Mouse (Mus musculus): ENCODE measurements around the gene Man1a2. TPM values are rescaled to one million over a fixed set of nuclear protein-coding genes. Genes with fewer than 3 reads are reported as not detected.

Gene Man1a2
- polyA plus RNA-seq, 1 experiment from 2014 or later: 39.1 TPM

GRCm38 (mm10) chr3:100515093-100515753 lies 170.1 kb downstream of the Man1a2 start:
- WGBS: 71% methylated on average over 8 of the region's 8 CpGs
- H3K27me3 ChIP-seq: no peaks in the 10 kb centered on the region
- no peak for ATAC-seq (replicated peaks)

More at GRCm38 (mm10) chr3:100515093-100515753, 170.1 kb downstream of the Man1a2 start:
- Histone ChIP-seq H3K9me3 (no peaks in the 10 kb centered on the region), H3K27ac (replicated peaks) (no peak overlapping the region), H3K36me3 (no peaks in the 10 kb centered on the region), H3K4me3 (no peak overlapping the region), H3K4me1 (no peaks in the 10 kb centered on the region), H3K9ac (replicated peaks) (no peak overlapping the region), H3K4me2 (replicated peaks) (no peak overlapping the region)

Other genes with a start within 250 kb of the Man1a2 start
- 3.1 and 3.2 TPM in 2 replicates for gene Tent5c, start 196.2 kb downstream of the Man1a2 start, polyA plus RNA-seq (2015; fragmentation: Nextera tagmentation; extraction: Ambion mirVana)
- not detected in 2 replicates for gene Vtcn1, start 140.0 kb upstream of the Man1a2 start, polyA plus RNA-seq (2015; fragmentation: Nextera tagmentation; extraction: Ambion mirVana)
- 7.8 and 8.0 TPM in 2 replicates for gene Trim45, start 236.7 kb upstream of the Man1a2 start, polyA plus RNA-seq (2015; fragmentation: Nextera tagmentation; extraction: Ambion mirVana)